Mouse (Mus musculus): ENCODE results near the gene Chpf. TPM values are rescaled to one million over a fixed set of nuclear protein-coding genes. Genes with fewer than 3 reads are reported as not detected.

Gene Chpf
- polyA plus RNA-seq, 1 experiment from 2014 or later: 40.6 TPM

DNA sequence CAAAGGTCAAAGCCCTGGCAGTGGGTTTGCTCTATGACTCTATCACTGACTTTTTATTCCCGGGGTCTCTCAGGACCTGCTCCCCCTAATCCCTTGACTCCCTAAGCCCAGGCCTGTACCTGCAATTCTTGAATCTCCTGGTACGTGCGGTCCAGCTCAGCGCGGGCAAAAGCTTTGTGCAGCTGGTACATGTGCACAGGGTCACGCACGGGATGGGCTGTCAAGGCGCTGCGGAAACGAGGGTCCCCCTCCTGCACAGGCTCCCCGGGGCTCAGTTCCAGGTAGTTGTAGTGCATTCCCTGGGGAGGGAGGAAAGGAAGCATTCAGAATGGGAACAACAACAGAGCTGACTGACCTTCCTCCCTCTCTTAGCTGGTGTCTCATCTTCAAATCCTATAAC, 2.7 kb downstream of the Chpf start:
- WGBS: 92% methylated on average over 11 of the region's 11 CpGs
- Histone ChIP-seq H3K4me1 (peaks cover 27% of the 10 kb centered on the region), H3K9ac (no peak overlapping the region), H3K27ac (no peak overlapping the region), H3K4me3 (replicated peaks) (no peak overlapping the region), H3K36me3 (peaks cover 49% of the 10 kb centered on the region), H3K9me3 (replicated peaks) (no peaks in the 10 kb centered on the region), H3K4me2 (no peak overlapping the region), H3K27me3 (peaks cover 68% of the 10 kb centered on the region)
- ATAC-seq (replicated peaks; ENCODE audit: low FRiP score): no peak

DNA sequence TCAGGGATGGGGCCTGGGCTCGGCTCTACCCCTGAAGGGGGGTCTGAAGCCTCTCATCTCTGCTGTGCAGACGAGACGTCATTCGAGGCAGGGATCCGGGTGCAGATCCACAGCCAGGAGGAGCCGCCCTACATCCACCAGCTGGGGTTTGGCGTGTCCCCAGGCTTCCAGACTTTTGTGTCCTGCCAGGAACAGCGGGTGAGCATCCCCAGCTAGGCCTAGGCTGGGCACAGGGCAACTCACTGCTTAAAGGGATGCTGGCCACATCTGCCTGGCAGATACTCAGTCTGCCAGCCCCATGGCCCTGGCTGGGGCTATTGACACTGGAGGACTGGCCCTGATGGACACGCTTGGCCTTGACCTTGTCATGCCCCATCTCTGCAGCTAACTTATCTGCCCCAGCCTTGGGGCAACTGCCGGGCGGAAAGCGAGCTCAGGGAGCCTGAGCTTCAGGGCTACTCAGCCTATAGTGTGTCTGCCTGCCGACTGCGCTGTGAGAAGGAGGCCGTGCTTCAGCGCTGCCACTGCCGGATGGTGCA, 9.8 kb downstream of the Chpf start:
- ATAC-seq (replicated peaks; ENCODE audit: low FRiP score): no peak
- no peaks in the 10 kb centered on the region for H3K9me3 ChIP-seq (replicated peaks)
- 83% methylated on average over 17 of the region's 17 CpGs for WGBS
- H3K27me3 ChIP-seq: peaks cover 74% of the 10 kb centered on the region
- no peak overlapping the region for H3K4me3 ChIP-seq (replicated peaks)
- no peak overlapping the region for H3K27ac ChIP-seq
- peaks cover 15% of the 10 kb centered on the region for H3K4me1 ChIP-seq
- no peak overlapping the region for H3K9ac ChIP-seq
- H3K4me2 ChIP-seq: no peak overlapping the region
- peaks cover 22% of the 10 kb centered on the region for H3K36me3 ChIP-seq

DNA sequence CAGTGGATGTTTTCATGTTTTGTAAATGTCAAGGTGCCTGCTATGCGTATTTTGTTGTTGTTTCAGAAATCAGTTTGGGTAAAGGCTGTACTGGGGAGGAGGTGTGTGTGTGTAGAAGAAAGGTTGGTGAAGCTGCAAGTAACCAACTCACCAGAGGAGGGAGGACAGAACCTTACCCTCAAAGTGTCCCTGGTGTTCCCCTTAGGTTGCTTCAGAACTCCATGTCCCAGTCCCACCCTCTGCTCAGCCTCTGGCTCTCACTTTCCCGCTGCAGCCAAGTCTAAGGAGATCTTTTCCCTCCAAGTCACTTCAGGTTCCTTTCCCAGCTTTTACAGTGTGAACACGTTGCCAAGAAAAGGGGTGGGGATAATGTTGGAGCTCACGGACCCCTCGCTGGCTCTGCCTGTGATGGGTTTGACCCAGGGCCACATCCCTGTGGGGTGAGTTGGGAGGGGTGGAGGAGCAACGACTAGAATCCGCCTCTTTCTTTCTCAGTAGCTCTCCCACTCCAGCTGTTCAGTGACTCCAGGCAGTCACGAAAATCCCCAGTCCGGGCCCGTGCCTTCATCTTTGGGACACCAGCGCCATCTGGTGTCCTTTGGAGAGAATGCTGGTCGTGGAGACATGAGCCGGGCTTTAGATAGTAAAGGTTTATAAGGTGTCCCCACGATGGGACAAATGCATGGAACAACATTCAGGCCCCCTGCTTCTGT, 11.7 kb downstream of the Chpf start:
- Histone ChIP-seq H3K27ac (no peak overlapping the region), H3K9ac (no peak overlapping the region)

DNA sequence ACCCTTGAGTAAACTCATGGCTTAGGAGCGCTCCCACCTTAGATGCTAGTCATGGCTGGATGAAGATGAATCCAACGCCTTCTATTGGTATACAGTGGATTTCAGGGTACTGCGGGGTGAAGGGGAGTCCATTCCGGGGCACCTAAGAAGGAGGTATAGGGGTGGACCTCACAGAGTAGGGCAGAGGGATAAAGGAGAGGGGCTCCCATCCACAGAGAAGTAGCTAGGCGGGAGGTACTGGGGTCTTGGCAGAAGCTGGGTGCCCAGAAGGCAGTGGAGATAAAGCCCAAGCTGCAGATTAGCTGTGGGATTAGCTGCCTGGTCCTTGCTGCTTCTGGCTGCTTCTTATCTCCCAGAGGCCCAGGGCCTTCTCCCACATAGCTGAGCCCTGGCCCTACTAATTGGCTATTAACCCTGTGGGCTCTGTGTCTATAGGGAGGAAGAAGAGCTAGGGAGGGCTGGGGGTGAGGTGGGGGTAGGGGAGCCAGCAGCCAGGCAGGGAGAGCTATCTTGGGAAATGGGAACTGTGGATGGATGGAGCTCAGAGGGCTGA, 15.4 kb downstream of the Chpf start:
- H3K9ac ChIP-seq: no peak overlapping the region
- peaks cover 40% of the 10 kb centered on the region for H3K4me1 ChIP-seq
- no peak overlapping the region; the same call in 1 of the 2 replicates for H3K27ac ChIP-seq
- H3K4me3 ChIP-seq (replicated peaks): no peak overlapping the region
- H3K36me3 ChIP-seq: no peaks in the 10 kb centered on the region
- H3K9me3 ChIP-seq (replicated peaks): no peaks in the 10 kb centered on the region
- H3K4me2 ChIP-seq: no peak overlapping the region
- H3K27me3 ChIP-seq: peaks cover 49% of the 10 kb centered on the region
- 73% methylated on average over 5 of the region's 5 CpGs for WGBS
- ATAC-seq (replicated peaks; ENCODE audit: low FRiP score): no peak; the same call in 1 of the 2 replicates

More for the DNA sequence above, 11.7 kb downstream of the Chpf start:
- H3K4me3 ChIP-seq (replicated peaks): no peak overlapping the region
- H3K4me2 ChIP-seq: peak overlapping the region; percentile 24; the same call in 1 of the 2 replicates
- 0 out of 2 replicates have a peak, but pooled peaks cover 2% of the 10 kb centered on the region for H3K36me3 ChIP-seq
- 6% methylated on average over 14 of the region's 14 CpGs for WGBS
- peaks cover 69% of the 10 kb centered on the region for H3K27me3 ChIP-seq
- H3K9me3 ChIP-seq (replicated peaks): no peaks in the 10 kb centered on the region
- peaks cover 31% of the 10 kb centered on the region for H3K4me1 ChIP-seq
- peak; percentile 78 for ATAC-seq (replicated peaks; ENCODE audit: low FRiP score)

DNA sequence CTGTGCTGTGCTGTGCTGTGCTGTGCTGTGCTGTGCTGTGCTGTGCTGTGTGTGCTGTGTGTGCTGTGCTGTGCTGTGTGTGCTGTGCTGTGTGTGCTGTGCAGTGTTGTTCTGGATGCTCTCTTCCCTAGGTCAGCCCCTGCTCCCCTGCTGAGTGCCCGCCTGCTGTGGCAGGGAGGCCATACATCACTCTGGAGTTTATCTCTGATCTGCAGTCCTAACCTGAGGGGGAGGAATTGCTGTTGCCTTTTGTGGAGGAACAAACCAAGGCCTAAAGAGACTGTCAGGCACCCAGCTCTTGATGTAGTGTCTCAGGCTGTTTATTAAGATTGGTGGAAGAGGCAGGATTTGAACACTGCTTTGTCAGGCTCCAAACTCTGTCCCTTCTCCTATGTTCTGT, 16.5 kb downstream of the Chpf start:
- Histone ChIP-seq H3K4me1 (peaks cover 48% of the 10 kb centered on the region), H3K36me3 (no peaks in the 10 kb centered on the region), H3K27ac (no peak overlapping the region), H3K9ac (no peak overlapping the region), H3K4me2 (no peak overlapping the region), H3K9me3 (replicated peaks) (no peaks in the 10 kb centered on the region), H3K4me3 (replicated peaks) (no peak overlapping the region), H3K27me3 (peaks cover 43% of the 10 kb centered on the region)
- ATAC-seq (replicated peaks; ENCODE audit: low FRiP score): no peak
- WGBS: 31% methylated on average over 1 of the region's 1 CpGs

DNA sequence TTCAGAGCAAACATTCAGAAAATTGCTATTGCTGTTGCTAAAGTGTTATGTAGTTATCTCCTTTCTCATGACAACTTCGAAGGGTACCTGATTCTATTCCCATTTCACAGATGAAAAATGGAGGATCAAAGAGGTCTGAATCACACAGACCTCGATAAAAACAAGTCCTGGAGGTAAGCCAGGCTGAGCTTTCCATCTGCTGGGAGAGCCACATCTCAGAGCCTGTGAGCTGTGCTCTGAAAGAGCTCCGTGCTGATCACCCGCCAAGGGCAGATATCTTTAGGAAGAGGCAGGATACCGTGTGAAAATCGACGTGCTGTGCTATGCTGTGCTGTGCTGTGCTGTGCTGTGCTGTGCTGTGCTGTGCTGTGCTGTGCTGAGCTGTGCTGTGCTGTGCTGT, 18.8 kb downstream of the Chpf start:
- peaks cover 49% of the 10 kb centered on the region for H3K27me3 ChIP-seq
- H3K9ac ChIP-seq: no peak overlapping the region
- WGBS: 70% methylated on average over 7 of the region's 7 CpGs
- no peak for ATAC-seq (replicated peaks; ENCODE audit: low FRiP score)
- H3K9me3 ChIP-seq (replicated peaks): no peaks in the 10 kb centered on the region
- H3K4me1 ChIP-seq: peaks cover 59% of the 10 kb centered on the region
- H3K4me2 ChIP-seq: no peak overlapping the region
- H3K27ac ChIP-seq: no peak overlapping the region
- no peak overlapping the region for H3K4me3 ChIP-seq (replicated peaks)
- no peaks in the 10 kb centered on the region for H3K36me3 ChIP-seq

DNA sequence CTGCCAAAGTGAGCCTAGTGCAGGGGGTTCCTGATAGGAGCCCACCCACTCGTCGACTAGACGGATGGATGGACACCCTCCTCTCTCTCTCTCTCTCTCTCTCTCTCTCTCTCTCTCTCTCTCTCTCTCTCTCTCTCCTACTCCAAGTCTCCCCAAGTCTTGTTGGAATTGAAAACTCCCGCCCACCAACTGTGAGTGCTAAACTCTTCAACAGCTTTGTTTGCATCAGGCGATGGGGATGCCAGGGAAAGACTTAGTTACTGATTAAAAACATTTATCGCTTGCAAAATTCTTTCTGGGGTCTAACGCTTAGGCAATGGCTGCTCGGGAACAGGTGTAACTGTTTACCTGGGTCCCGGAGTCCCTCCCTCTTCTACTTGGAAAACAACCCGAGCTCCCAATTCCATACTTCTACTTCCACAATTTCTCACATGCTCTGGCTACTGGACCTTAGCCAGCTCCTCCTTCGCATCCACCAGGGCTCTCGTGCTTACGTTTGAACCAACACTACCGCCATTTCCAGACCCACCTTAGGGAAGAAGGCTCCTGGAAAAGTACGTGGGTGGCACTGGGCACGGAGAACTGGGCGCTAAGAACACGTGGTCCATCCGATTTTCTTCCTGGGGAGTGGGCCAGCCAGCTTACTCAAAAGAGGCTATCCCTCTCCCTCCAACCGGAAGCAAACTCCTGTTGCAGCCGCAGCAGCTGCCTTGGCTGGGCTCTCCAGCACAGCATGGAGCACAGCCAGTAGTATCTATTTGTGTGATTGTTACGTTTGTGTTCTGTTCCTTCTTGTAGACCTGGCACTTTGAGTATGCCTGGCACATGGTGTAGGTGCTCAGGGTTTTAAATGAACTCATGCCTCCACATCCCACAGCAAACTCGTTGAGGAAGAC, 20.1 kb downstream of the Chpf start:
- peaks cover 68% of the 10 kb centered on the region for H3K4me1 ChIP-seq
- H3K36me3 ChIP-seq: no peaks in the 10 kb centered on the region
- WGBS: 8% methylated on average over 23 of the region's 23 CpGs
- peak overlapping the region; percentile 33 for H3K9ac ChIP-seq
- H3K27me3 ChIP-seq: peaks cover 43% of the 10 kb centered on the region
- no peaks in the 10 kb centered on the region for H3K9me3 ChIP-seq (replicated peaks)
- H3K4me2 ChIP-seq: peak overlapping the region; percentile 70
- peak overlapping the region; percentile 38 for H3K4me3 ChIP-seq (replicated peaks)
- peak; percentile 20 for ATAC-seq (replicated peaks; ENCODE audit: low FRiP score)
- peak overlapping the region; percentile 95 for H3K27ac ChIP-seq

DNA sequence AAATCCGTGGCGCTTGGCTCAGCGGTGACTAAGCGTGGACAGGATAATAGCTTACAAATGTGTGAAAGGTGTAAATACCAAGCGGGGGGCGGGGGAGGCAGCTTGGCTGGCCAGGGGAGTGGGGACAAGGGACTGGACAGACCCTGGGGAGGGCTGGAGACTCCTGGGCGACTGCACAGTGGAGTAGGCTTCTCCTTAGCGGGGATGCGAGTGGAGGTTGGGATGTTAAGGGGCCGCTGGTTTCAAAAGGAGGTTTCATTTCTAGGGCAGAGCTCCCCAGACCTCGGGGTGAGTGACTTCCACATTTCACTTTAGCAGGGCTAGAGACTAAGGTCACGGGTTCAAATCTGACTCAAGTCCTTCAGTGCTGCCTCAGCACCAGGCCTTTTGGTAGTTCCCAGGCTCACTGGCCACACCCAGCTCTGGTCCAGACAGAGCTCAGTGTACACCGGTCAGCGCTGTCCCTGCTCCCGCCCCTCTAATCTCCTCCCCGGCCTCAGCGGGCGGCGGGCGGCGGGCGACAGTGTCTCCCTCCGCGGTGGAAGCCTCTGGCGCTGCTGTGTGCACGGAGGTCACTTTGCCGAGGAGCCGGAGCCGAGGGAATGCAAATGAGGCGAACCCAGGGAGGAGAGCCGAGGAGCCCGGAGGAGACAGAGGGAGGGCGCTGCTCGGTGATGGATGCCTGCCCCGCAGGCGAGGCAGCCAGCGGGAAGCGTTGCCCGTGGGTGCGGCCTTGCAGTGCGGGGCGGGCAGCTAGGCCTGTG, 20.9 kb downstream of the Chpf start:
- peak overlapping the region; percentile 38 for H3K4me3 ChIP-seq (replicated peaks)
- H3K36me3 ChIP-seq: no peaks in the 10 kb centered on the region
- no peaks in the 10 kb centered on the region for H3K9me3 ChIP-seq (replicated peaks)
- H3K9ac ChIP-seq: peak overlapping the region; percentile 33
- peak overlapping the region; percentile 70 for H3K4me2 ChIP-seq
- 1% methylated on average over 42 of the region's 42 CpGs for WGBS
- H3K4me1 ChIP-seq: peaks cover 69% of the 10 kb centered on the region
- H3K27me3 ChIP-seq: peaks cover 43% of the 10 kb centered on the region
- peak; percentile 83 for ATAC-seq (replicated peaks; ENCODE audit: low FRiP score)
- H3K27ac ChIP-seq: peak overlapping the region; percentile 95

DNA sequence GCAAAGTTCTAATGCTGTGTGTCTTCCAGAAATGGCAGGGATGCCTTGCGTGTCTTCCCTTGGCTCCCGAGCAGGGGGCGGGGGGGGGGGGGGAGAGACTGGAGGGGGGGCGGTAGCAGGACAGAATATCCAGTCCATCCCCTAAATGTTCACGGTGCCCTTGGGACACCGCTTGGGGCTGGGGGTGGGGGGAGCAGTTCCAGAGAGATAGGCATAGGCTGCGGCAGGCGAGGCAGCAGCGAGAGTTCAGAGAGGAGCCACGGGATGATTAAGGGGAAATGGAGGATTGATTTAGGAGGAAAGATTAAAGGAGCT, 21.4 kb downstream of the Chpf start:
- peaks cover 48% of the 10 kb centered on the region for H3K27me3 ChIP-seq
- 3% methylated on average over 9 of the region's 10 CpGs for WGBS
- H3K9ac ChIP-seq: peak overlapping the region; percentile 33; the same call in 1 of the 2 replicates
- H3K4me1 ChIP-seq: peaks cover 68% of the 10 kb centered on the region
- no peaks in the 10 kb centered on the region for H3K36me3 ChIP-seq
- peak overlapping the region; percentile 95 for H3K27ac ChIP-seq
- peak; percentile 17 for ATAC-seq (replicated peaks; ENCODE audit: low FRiP score)
- H3K4me3 ChIP-seq (replicated peaks): peak overlapping the region; percentile 38
- H3K4me2 ChIP-seq: peak overlapping the region; percentile 70
- no peaks in the 10 kb centered on the region for H3K9me3 ChIP-seq (replicated peaks)

DNA sequence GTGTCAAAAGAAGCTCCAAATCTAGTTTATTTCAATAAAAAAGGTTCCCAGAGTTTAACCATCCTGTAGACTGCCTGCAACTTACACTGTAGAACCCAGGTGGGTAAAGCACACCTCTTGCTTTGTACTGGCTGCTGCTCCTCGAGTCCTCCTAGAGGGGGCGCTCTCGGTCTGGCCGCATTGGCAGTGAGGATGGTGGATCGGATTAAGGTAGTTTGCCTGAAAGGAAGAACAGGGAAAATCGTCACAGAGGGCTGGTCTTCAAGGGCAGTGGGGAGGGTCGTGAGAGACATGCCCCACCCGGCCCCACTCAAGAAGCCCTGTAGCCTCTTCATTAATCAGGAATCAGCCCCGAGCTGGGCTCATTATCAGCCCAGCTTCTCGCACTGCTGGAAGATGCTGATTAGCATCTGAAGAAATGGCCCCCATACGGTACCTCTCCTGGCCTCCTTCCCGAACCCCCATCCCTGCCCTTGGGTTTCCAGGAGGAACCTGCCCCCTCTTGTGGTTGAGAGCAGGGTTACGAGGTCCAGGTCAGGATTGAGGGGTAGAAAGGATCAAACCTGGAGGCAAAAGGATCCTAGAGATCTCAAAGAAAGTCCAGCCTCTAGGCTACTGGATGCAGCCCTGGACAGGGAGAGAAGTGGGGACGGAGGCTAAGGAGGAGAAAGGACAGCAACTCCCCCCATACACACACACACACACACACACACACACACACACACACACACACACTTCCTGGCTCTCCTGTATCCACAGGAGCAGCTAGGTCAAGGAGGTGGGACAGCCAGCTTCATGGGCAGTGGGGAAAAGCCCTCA, 22.2 kb downstream of the Chpf start:
- WGBS: 8% methylated on average over 14 of the region's 14 CpGs
- H3K27me3 ChIP-seq: peaks cover 55% of the 10 kb centered on the region

DNA sequence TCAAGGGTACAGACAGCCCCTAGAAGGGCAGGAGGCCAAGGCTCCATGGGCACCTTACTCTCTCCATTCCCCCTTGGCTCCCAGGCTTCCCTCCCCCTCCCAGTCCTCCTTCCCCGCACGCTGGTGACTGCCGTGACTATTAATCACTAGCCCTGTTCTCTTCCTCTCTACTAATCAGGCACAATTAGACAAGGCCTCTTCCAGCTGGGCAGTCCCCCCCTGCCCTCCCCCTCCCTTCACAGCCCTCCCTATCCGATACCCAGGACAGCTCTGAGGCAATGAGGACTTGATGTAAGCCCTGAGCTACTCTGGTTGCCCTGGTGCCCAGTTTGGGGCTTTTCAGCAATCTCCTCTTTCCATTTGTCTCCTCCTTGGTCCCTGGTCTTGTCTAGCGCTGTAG, 23.2 kb downstream of the Chpf start:
- Histone ChIP-seq H3K4me3 (replicated peaks) (no peak overlapping the region), H3K27ac (no peak overlapping the region), H3K9me3 (replicated peaks) (no peaks in the 10 kb centered on the region), H3K4me2 (no peak overlapping the region), H3K9ac (no peak overlapping the region), H3K27me3 (peaks cover 65% of the 10 kb centered on the region), H3K36me3 (no peaks in the 10 kb centered on the region), H3K4me1 (peaks cover 79% of the 10 kb centered on the region)
- ATAC-seq (replicated peaks; ENCODE audit: low FRiP score): no peak
- 18% methylated on average over 5 of the region's 5 CpGs for WGBS

More for the DNA sequence above, 22.2 kb downstream of the Chpf start:
- ATAC-seq (replicated peaks; ENCODE audit: low FRiP score): no peak
- no peaks in the 10 kb centered on the region for H3K36me3 ChIP-seq
- H3K4me3 ChIP-seq (replicated peaks): no peak overlapping the region
- peak overlapping the region; percentile 70 for H3K4me2 ChIP-seq
- H3K9me3 ChIP-seq (replicated peaks): no peaks in the 10 kb centered on the region
- peaks cover 72% of the 10 kb centered on the region for H3K4me1 ChIP-seq
- H3K27ac ChIP-seq: peak overlapping the region; percentile 95
- no peak overlapping the region for H3K9ac ChIP-seq

Data from kidney, embryonic 15.5 days (tissue).